Mouse (Mus musculus): ENCODE measurements around the gene Zfp958. TPM values are rescaled to one million over a fixed set of nuclear protein-coding genes. Genes with fewer than 3 reads are reported as not detected.
"Not testable (repeated sequence)": the region's sequence is repeated elsewhere in the genome, so short reads cannot be mapped to it uniquely, and the experiment has no call there.

Gene Zfp958
- 10 to 100 TPM; 15.0 to 21.7 (median 15.1) TPM for polyA plus RNA-seq (2017; shearing (Covaris generic))

GRCm38 (mm10) chr8:4612932-4613853 lies at the start of gene Zfp958:
Zfp958 (plus strand) TSS chr8:4613167.
- ATAC-seq: peak; percentile 99

GRCm38 (mm10) chr8:4581986-4582385 lies 31.0 kb upstream of the Zfp958 start:
- no peak for ATAC-seq

GRCm38 (mm10) chr8:4582754-4583178 lies 30.2 kb upstream of the Zfp958 start:
- ATAC-seq: no peak

- ATAC-seq: no peak
These were observed 28.3 kb upstream of the Zfp958 start for GRCm38 (mm10) chr8:4584660-4585059.

GRCm38 (mm10) chr8:4586356-4586755 lies 26.6 kb upstream of the Zfp958 start:
- no peak for ATAC-seq

GRCm38 (mm10) chr8:4588165-4589000 lies 24.6 kb upstream of the Zfp958 start:
- ATAC-seq: peak; percentile 67

GRCm38 (mm10) chr8:4608896-4609295 lies 4.1 kb upstream of the Zfp958 start:
- no peak for ATAC-seq

GRCm38 (mm10) chr8:4611626-4612175 lies 1.3 kb upstream of the Zfp958 start:
- not testable (repeated sequence) for ATAC-seq

GRCm38 (mm10) chr8:4627349-4627748 lies 14.4 kb downstream of the Zfp958 start:
- no peak for ATAC-seq

GRCm38 (mm10) chr8:4637071-4637470 lies 24.1 kb downstream of the Zfp958 start:
- no peak for ATAC-seq

GRCm38 (mm10) chr8:4642974-4643373 lies 30.0 kb downstream of the Zfp958 start:
- not testable (repeated sequence) for ATAC-seq

- ATAC-seq: no peak
These were observed 43.6 kb downstream of the Zfp958 start for GRCm38 (mm10) chr8:4656536-4656935.

- no peak for ATAC-seq
These were observed 62.4 kb downstream of the Zfp958 start for GRCm38 (mm10) chr8:4675191-4676003.

- ATAC-seq: no peak
These were observed 63.6 kb downstream of the Zfp958 start for GRCm38 (mm10) chr8:4676586-4676985.

- peak; percentile 71 for ATAC-seq
These were observed 64.6 kb downstream of the Zfp958 start for GRCm38 (mm10) chr8:4677265-4678217.

GRCm38 (mm10) chr8:4678218-4678907 lies 65.4 kb downstream of the Zfp958 start:
- ATAC-seq: peak; percentile 62

- ATAC-seq: no peak
These were observed 66.1 kb downstream of the Zfp958 start for GRCm38 (mm10) chr8:4678908-4679545.

GRCm38 (mm10) chr8:4679796-4680195 lies 66.8 kb downstream of the Zfp958 start:
- no peak for ATAC-seq

All from inflammation-experienced regulatory T-cells, adult 6 months (primary cell).